Mouse (Mus musculus) intestine, embryonic 15.5 days (tissue): ENCODE data around the gene Icos. TPM values are rescaled to one million over a fixed set of nuclear protein-coding genes. Genes with fewer than 3 reads are reported as not detected.

Experiments used
- ATAC-seq: fragments of 200-750 bp; cut with Nextera tagmentation; 2 replicates; pipeline ENCODE4 v1.8.0; 2017; ENCODE audit warnings: moderate TSS enrichment, moderate library complexity
- H3K27ac ChIP-seq: fragments of 300-500 bp; sonication (generic); 2 replicates; pipeline ENCODE4 v1.5.1; 2015; ENCODE audit warnings: mild to moderate bottlenecking, inconsistent platforms
- H3K27me3 ChIP-seq: fragments of 300-500 bp; sonication (generic); replicated peaks from 2 replicates; pipeline ENCODE4 v1.6.1; 2015; ENCODE audit warnings: inconsistent platforms
- H3K36me3 ChIP-seq: fragments of 300-500 bp; sonication (generic); 2 replicates; pipeline ENCODE4 v1.6.1; 2015; ENCODE audit warnings: inconsistent platforms
- H3K4me1 ChIP-seq: fragments of 300-500 bp; sonication (generic); replicated peaks from 2 replicates; pipeline ENCODE4 v1.6.1; 2015; ENCODE audit warnings: inconsistent platforms
- H3K4me2 ChIP-seq: fragments of 300-500 bp; sonication (generic); replicated peaks from 2 replicates; pipeline ENCODE4 v1.6.1; 2015; ENCODE audit warnings: mild to moderate bottlenecking, inconsistent platforms
- H3K4me3 ChIP-seq: fragments of 300-500 bp; sonication (generic); replicated peaks from 2 replicates; pipeline ENCODE4 v1.5.1; 2015; ENCODE audit warnings: inconsistent platforms
- H3K9ac ChIP-seq: fragments of 300-500 bp; sonication (generic); 2 replicates; pipeline ENCODE4 v1.6.1; 2015; ENCODE audit warnings: inconsistent platforms
- H3K9me3 ChIP-seq: fragments of 300-500 bp; sonication (generic); 2 replicates; pipeline ENCODE4 v1.6.1; 2016; ENCODE audit warnings: inconsistent platforms
- WGBS: fragments of 180-500 bp; shearing (Covaris S2); methylation state at CpG from one replicate; pipeline ENCODE4 v1.1.7; 2015; 5-methylcytosine and 5-hydroxymethylcytosine counted together
- polyA plus RNA-seq: library from polyadenylated mRNA; unstranded; fragments of >200 nt; fragmentation: Nextera tagmentation; extraction: Ambion mirVana; gene quantifications from 2 replicates; pipeline ENCODE4 v1.2.1, GENCODE M21; 2015

Gene Icos
- polyA plus RNA-seq, 1 experiment from 2014 or later = 0.70 TPM

GRCm38 (mm10) chr1:60948112-60948511 lies 29.6 kb upstream of the Icos start:
- no peaks in the 10 kb centered on the region for H3K9me3 ChIP-seq
- no peaks in the 10 kb centered on the region for H3K27me3 ChIP-seq
- no peak overlapping the region for H3K4me3 ChIP-seq
- H3K36me3 ChIP-seq = no peaks in the 10 kb centered on the region
- no peak overlapping the region for H3K9ac ChIP-seq
- H3K27ac ChIP-seq = no peak overlapping the region
- ATAC-seq = no peak
- no peak overlapping the region for H3K4me2 ChIP-seq
- 84% methylated on average over 6 of the region's 6 CpGs for WGBS
- no peaks in the 10 kb centered on the region for H3K4me1 ChIP-seq

DNA sequence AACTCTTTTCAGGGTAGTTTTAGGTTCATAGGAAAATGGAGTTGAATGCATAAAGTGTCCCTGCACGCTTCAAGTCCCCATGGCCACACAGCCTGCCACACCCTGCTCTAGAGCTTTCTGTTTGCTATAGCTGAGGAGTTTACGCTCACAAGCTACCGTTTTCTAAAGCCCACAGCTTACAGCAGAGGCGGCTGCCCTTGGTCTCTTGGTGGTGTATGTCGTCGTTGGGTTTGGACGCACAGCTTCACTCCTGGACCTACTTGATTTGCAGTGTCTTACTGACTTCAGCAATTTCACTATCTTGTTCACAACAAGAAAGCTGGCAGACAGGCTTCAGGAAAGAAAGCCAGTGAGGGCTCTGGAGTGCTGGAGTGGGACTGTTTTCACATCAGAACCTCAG lies 24.8 kb upstream of the Icos start:
- ATAC-seq = no peak
- Histone ChIP-seq H3K36me3 (no peaks in the 10 kb centered on the region), H3K4me1 (no peaks in the 10 kb centered on the region), H3K4me2 (no peak overlapping the region), H3K4me3 (no peak overlapping the region), H3K27ac (no peak overlapping the region), H3K27me3 (no peaks in the 10 kb centered on the region), H3K9ac (no peak overlapping the region), H3K9me3 (no peaks in the 10 kb centered on the region)
- WGBS = 50% methylated on average over 7 of the region's 7 CpGs

GRCm38 (mm10) chr1:60953686-60954085 lies 24.0 kb upstream of the Icos start:
- WGBS = 86% methylated on average over 7 of the region's 7 CpGs
- ATAC-seq = no peak
- no peak overlapping the region for H3K4me3 ChIP-seq
- no peak overlapping the region for H3K9ac ChIP-seq
- no peaks in the 10 kb centered on the region for H3K27me3 ChIP-seq
- no peak overlapping the region for H3K4me2 ChIP-seq
- H3K36me3 ChIP-seq = no peaks in the 10 kb centered on the region
- no peak overlapping the region for H3K27ac ChIP-seq
- no peaks in the 10 kb centered on the region for H3K4me1 ChIP-seq
- no peaks in the 10 kb centered on the region for H3K9me3 ChIP-seq

- H3K4me3 ChIP-seq = no peak overlapping the region
- 69% methylated on average over 2 of the region's 2 CpGs for WGBS
- H3K9me3 ChIP-seq = no peaks in the 10 kb centered on the region
- H3K9ac ChIP-seq = no peak overlapping the region
- H3K4me2 ChIP-seq = no peak overlapping the region
- no peaks in the 10 kb centered on the region for H3K36me3 ChIP-seq
- ATAC-seq = no peak
- H3K4me1 ChIP-seq = no peaks in the 10 kb centered on the region
- no peak overlapping the region for H3K27ac ChIP-seq
- no peaks in the 10 kb centered on the region for H3K27me3 ChIP-seq
Observed at GRCm38 (mm10) chr1:60954759-60955158, 23.0 kb upstream of the Icos start.

DNA sequence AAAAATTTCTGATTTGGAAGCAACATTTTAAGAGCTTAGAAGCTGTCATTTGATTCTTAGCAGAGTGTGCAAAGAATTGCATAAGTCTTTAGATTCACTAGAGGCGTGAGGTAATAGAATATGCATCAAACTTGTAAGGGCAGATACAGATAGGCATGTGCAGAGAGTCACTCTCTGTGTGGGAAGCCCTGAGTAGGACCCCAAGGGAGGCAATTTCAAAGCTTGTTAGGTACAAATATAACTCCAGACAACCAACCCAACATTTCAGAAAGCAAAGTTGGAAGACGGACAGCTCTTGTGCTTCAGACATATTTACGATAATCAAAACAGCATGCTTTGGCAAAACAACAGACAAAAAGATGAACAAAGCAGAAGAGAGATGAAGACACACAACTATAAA lies 22.5 kb upstream of the Icos start:
- no peak overlapping the region for H3K4me3 ChIP-seq
- 96% methylated on average over 3 of the region's 3 CpGs for WGBS
- ATAC-seq = no peak

GRCm38 (mm10) chr1:60956196-60956595 lies 21.5 kb upstream of the Icos start:
- ATAC-seq = no peak
- 84% methylated on average over 6 of the region's 6 CpGs for WGBS
- Histone ChIP-seq H3K27ac (no peak overlapping the region), H3K4me3 (no peak overlapping the region), H3K9ac (no peak overlapping the region), H3K4me2 (no peak overlapping the region), H3K36me3 (no peaks in the 10 kb centered on the region), H3K9me3 (no peaks in the 10 kb centered on the region), H3K27me3 (no peaks in the 10 kb centered on the region), H3K4me1 (no peaks in the 10 kb centered on the region)

More for the DNA sequence above, 22.5 kb upstream of the Icos start:
- Histone ChIP-seq H3K9me3 (no peaks in the 10 kb centered on the region), H3K36me3 (no peaks in the 10 kb centered on the region), H3K4me2 (no peak overlapping the region), H3K9ac (no peak overlapping the region), H3K27ac (no peak overlapping the region), H3K27me3 (no peaks in the 10 kb centered on the region), H3K4me1 (no peaks in the 10 kb centered on the region)

DNA sequence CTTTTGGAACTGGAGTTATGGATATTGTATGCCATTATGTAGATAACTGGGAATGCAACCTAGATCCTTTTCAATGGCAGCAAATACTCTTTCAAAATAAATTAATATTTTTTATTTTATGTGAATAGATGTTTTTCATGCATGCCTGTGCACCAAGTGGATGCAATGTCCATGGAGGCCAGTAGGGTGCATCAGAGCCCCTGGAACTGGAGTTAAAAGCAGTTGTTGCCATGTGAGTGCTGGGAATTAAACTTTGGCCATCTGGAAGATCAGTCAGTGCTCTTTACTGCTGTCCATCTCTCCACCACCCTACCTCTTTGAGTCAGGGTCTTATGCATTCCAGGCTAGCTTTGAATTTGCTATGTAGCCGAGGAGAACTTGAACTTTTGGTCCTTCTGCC lies 19.4 kb upstream of the Icos start:
- H3K9me3 ChIP-seq = no peaks in the 10 kb centered on the region
- no peak for ATAC-seq
- no peaks in the 10 kb centered on the region for H3K27me3 ChIP-seq
- no peak overlapping the region for H3K4me3 ChIP-seq
- no peak overlapping the region for H3K9ac ChIP-seq
- H3K36me3 ChIP-seq = no peaks in the 10 kb centered on the region
- H3K27ac ChIP-seq = no peak overlapping the region
- no peak overlapping the region for H3K4me2 ChIP-seq
- 71% methylated on average over 1 of the region's 1 CpGs for WGBS
- no peaks in the 10 kb centered on the region for H3K4me1 ChIP-seq

GRCm38 (mm10) chr1:60959246-60959645 lies 18.5 kb upstream of the Icos start:
- Histone ChIP-seq H3K4me3 (no peak overlapping the region), H3K36me3 (no peaks in the 10 kb centered on the region), H3K4me2 (no peak overlapping the region), H3K9ac (no peak overlapping the region), H3K9me3 (no peaks in the 10 kb centered on the region), H3K27me3 (no peaks in the 10 kb centered on the region), H3K27ac (no peak overlapping the region), H3K4me1 (no peaks in the 10 kb centered on the region)
- WGBS = 78% methylated on average over 4 of the region's 4 CpGs
- ATAC-seq = no peak

- Histone ChIP-seq H3K4me1 (no peaks in the 10 kb centered on the region), H3K9ac (no peak overlapping the region), H3K4me3 (no peak overlapping the region), H3K4me2 (no peak overlapping the region), H3K27me3 (no peaks in the 10 kb centered on the region), H3K36me3 (no peaks in the 10 kb centered on the region), H3K27ac (no peak overlapping the region), H3K9me3 (no peaks in the 10 kb centered on the region)
- 0 out of 2 replicates have a peak, but pooled peaks have one; percentile 31 for ATAC-seq
- WGBS = 68% methylated on average over 11 of the region's 11 CpGs
Observed at GRCm38 (mm10) chr1:60960451-60960850, 17.3 kb upstream of the Icos start.

DNA sequence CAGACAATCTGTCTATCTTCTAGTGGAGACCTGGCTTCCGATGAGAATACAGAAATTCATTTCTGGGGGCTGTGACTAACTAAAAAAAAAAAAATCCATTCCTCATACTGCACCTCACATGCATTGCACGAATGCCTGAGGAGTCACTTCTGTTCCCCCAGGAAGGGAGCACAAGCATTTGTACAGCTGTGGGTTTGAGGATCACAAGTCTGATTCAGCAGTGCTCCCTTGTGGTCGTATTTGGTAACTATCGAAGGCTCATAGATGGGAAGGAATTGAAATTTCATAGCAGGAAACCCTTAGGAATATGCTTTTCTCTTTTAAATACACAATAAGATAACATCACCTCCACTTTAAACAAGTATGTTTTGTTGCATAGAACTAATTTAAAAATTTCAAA lies 16.6 kb upstream of the Icos start:
- H3K4me3 ChIP-seq = no peak overlapping the region
- no peak overlapping the region for H3K9ac ChIP-seq
- no peak overlapping the region for H3K4me2 ChIP-seq
- no peak overlapping the region for H3K27ac ChIP-seq
- no peaks in the 10 kb centered on the region for H3K27me3 ChIP-seq
- 26% methylated on average over 4 of the region's 4 CpGs for WGBS
- no peaks in the 10 kb centered on the region for H3K36me3 ChIP-seq
- H3K4me1 ChIP-seq = no peaks in the 10 kb centered on the region
- H3K9me3 ChIP-seq = no peaks in the 10 kb centered on the region
- no peak for ATAC-seq

DNA sequence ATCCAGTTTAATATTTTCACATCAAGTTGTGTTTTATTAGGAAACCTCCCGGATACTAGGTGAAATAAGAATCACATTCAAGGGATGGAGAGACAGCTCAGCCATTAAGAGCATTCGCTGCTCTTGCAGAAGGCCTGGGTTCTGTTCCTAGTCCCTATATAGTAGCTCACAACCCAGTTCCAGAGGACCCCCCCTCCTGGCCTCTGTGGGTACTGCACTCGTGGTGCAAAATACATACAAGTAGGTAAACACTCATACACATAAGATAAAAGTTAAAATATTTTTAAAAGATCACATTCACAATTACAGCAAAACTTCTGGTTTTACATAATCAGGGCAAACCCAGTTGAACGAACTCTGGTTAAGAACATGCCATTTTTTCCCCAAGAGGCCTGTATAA lies 15.6 kb upstream of the Icos start:
- no peak overlapping the region for H3K27ac ChIP-seq
- H3K4me2 ChIP-seq = no peak overlapping the region
- no peaks in the 10 kb centered on the region for H3K36me3 ChIP-seq
- H3K4me3 ChIP-seq = no peak overlapping the region
- no peaks in the 10 kb centered on the region for H3K4me1 ChIP-seq
- no peaks in the 10 kb centered on the region for H3K27me3 ChIP-seq
- H3K9me3 ChIP-seq = no peaks in the 10 kb centered on the region
- WGBS = 91% methylated on average over 4 of the region's 4 CpGs
- ATAC-seq = no peak
- no peak overlapping the region for H3K9ac ChIP-seq

- H3K36me3 ChIP-seq = no peaks in the 10 kb centered on the region
- H3K4me2 ChIP-seq = no peak overlapping the region
- no peak overlapping the region for H3K9ac ChIP-seq
- no peaks in the 10 kb centered on the region for H3K27me3 ChIP-seq
- no peak overlapping the region for H3K27ac ChIP-seq
- WGBS = 35% methylated on average over 2 of the region's 2 CpGs
- ATAC-seq = no peak
- H3K4me1 ChIP-seq = no peaks in the 10 kb centered on the region
- no peaks in the 10 kb centered on the region for H3K9me3 ChIP-seq
- H3K4me3 ChIP-seq = no peak overlapping the region
Observed at GRCm38 (mm10) chr1:60967521-60967920, 10.2 kb upstream of the Icos start.

GRCm38 (mm10) chr1:60970846-60971245 lies 6.9 kb upstream of the Icos start:
- Histone ChIP-seq H3K27ac (no peak overlapping the region), H3K27me3 (no peaks in the 10 kb centered on the region), H3K4me2 (no peak overlapping the region), H3K36me3 (no peaks in the 10 kb centered on the region), H3K9ac (no peak overlapping the region), H3K9me3 (no peaks in the 10 kb centered on the region), H3K4me1 (no peaks in the 10 kb centered on the region), H3K4me3 (no peak overlapping the region)
- 88% methylated on average over 1 of the region's 1 CpGs for WGBS
- no peak for ATAC-seq

DNA sequence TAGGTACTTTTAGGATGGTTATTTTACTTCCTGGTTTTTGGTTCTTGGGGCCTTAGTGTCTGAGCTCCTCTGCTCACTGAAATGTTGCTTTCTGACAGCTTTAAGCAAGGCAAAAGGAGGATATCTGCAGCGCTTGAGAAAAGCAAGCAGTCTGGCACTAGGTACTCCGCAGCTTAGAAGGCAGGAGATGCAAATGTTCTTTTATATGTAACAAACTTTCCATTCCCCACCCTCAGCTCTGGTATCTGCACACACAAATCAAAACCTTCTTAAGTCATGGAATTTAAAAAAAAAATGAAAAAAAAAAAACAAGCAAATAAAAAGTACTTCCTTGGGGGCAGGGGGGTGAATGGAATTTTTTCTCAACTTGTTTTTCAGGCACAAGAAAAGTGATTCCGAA lies 3.5 kb upstream of the Icos start:
- WGBS = 87% methylated on average over 3 of the region's 3 CpGs
- no peak overlapping the region for H3K27ac ChIP-seq
- H3K4me1 ChIP-seq = no peaks in the 10 kb centered on the region
- no peak overlapping the region for H3K4me2 ChIP-seq
- no peaks in the 10 kb centered on the region for H3K27me3 ChIP-seq
- no peak for ATAC-seq
- H3K9ac ChIP-seq = no peak overlapping the region
- no peaks in the 10 kb centered on the region for H3K36me3 ChIP-seq
- H3K4me3 ChIP-seq = no peak overlapping the region
- no peaks in the 10 kb centered on the region for H3K9me3 ChIP-seq
